Mouse (Mus musculus): ENCODE data around the gene Gabrp. TPM values are rescaled to one million over a fixed set of nuclear protein-coding genes. Genes with fewer than 3 reads are reported as not detected.

Gene Gabrp
- polyA plus RNA-seq, 2 experiments, result 9.2 to 17.0 TPM

DNA sequence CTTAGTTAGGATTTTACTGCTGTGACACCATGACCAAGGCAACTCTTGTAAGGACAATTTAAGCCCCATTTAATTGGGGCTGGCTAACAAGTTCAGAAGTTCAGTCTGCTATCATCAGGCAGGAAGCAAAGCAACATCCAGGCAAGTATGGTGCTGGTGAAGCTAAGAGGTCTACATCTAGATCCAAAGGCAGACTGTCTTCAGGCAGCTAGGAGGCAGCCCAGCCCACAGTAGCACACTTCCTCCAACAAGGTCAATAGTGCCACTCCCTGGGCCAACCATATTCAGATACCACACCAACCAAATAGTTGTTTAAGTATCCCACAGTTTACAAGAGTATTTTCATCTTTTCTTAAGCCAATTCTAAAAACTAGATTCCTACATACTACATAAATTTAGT lies 69.4 kb downstream of the Gabrp start:
- no peak for ATAC-seq (ENCODE audit: low FRiP score, low read depth)
- no peak for TF ChIP-seq POLR2A (IDR thresholded peaks at IDR 0.05; ENCODE audit: borderline replicate concordance, extremely low read depth, insufficient read depth, insufficient read length)

More for the DNA sequence above, 69.4 kb downstream of the Gabrp start:
- Histone ChIP-seq H3K36me3 (ENCODE audit: control insufficient read depth, insufficient read depth, low read length) (no peaks in the 10 kb centered on the region), H3K9ac (ENCODE audit: low read depth, low read length, severe bottlenecking) (no peak overlapping the region), H3K27me3 (ENCODE audit: control insufficient read depth, insufficient read depth, low read length) (no peaks in the 10 kb centered on the region), H3K4me2 (replicated peaks; ENCODE audit: low read depth, low read length, severe bottlenecking) (no peak overlapping the region), H3K27ac (replicated peaks; ENCODE audit: low read depth, low read length) (no peak overlapping the region), H3K4me1 (ENCODE audit: control insufficient read depth, insufficient read depth, low read length) (0 out of 2 replicates have a peak, but pooled peaks cover 3% of the 10 kb centered on the region), H3K9me3 (ENCODE audit: control insufficient read depth, low read length) (no peaks in the 10 kb centered on the region), H3K4me3 (replicated peaks; ENCODE audit: low read length) (no peak overlapping the region)
- DNase-seq (ENCODE audit: low spot score), result no peak

Other genes starting within 250 kb of the Gabrp start
- gene Ranbp17, start 65.2 kb downstream of the Gabrp start, polyA plus RNA-seq (2012; rRNA removed), result 4.8 and 5.2 TPM in 2 replicates
- gene Ranbp17, start 65.2 kb downstream of the Gabrp start, polyA plus RNA-seq (2014; fragmentation: Nextera tagmentation; extraction: Ambion mirVana), result 6.0 and 8.0 TPM in 2 replicates
- gene D130052B06Rik, start 20.3 kb upstream of the Gabrp start, polyA plus RNA-seq (2012; rRNA removed), result 0.06 and 0.14 TPM in 2 replicates
- 0.08 TPM in 2 replicates for gene D130052B06Rik, start 20.3 kb upstream of the Gabrp start, polyA plus RNA-seq (2014; fragmentation: Nextera tagmentation; extraction: Ambion mirVana)

All from limb, embryonic 14.5 days (tissue).